Mouse (Mus musculus): ENCODE measurements around the gene Mink1. TPM values are rescaled to one million over a fixed set of nuclear protein-coding genes. Genes with fewer than 3 reads are reported as not detected.

Mink1 gene
- polyA plus RNA-seq, 1 experiment from 2014 or later = 12.7 TPM

GRCm38 (mm10) chr11:70654198-70654922 is 91.7 kb downstream of the Mink1 start, which contains the start of gene Pfn1:
Gene Pfn1 (minus strand): TSS chr11:70654644.
- Histone ChIP-seq H3K4me3 (ENCODE audit: control insufficient read depth in 1 of 2, insufficient read depth in 1 of 2, low read depth in 1 of 2, low read length in 2 of 2) (peak within 1 kb of the TSS; percentile 79 to 97), H3K4me2 (ENCODE audit: low read length) (peak within 1 kb of the TSS; percentile 90), H3K9me3 (ENCODE audit: control insufficient read depth, low read length) (no peaks in the 10 kb centered on the region), H3K27me3 (ENCODE audit: control insufficient read depth, insufficient read depth, low read length) (no peaks in the 10 kb centered on the region), H3K27ac (replicated peaks in 1 of 2; ENCODE audit: control insufficient read depth in 1 of 2, insufficient read depth in 1 of 2, low read depth in 2 of 2, low read length in 2 of 2) (peak within 1 kb of the TSS; percentile 90 to 98), H3K4me1 (ENCODE audit: control insufficient read depth in 2 of 2, insufficient read depth in 2 of 2, low read length in 2 of 2) (peaks cover 39 to 62% of the 10 kb centered on the region in 2 experiments), H3K36me3 (ENCODE audit: control insufficient read depth, insufficient read depth, low read length) (peaks cover 50% of the 10 kb centered on the region), H3K9ac (ENCODE audit: low read length) (peak within 1 kb of the TSS; percentile 99)
- ATAC-seq (ENCODE audit: insufficient number of reproducible peaks, insufficient read depth, low FRiP score, low read depth) = 0 out of 2 replicates have a peak, but pooled peaks have one; percentile 9
- WGBS = under 1% methylated on average over 55 of the region's 61 CpGs

GRCm38 (mm10) chr11:70654923-70655570 is 92.4 kb downstream of the Mink1 start:
- peak overlapping the region; percentile 85 to 98 for H3K27ac ChIP-seq (replicated peaks in 1 of 2; ENCODE audit: control insufficient read depth in 1 of 2, insufficient read depth in 1 of 2, low read depth in 2 of 2, low read length in 2 of 2)
- peaks cover 39 to 57% of the 10 kb centered on the region in 2 experiments for H3K4me1 ChIP-seq (ENCODE audit: control insufficient read depth in 2 of 2, insufficient read depth in 2 of 2, low read length in 2 of 2)
- peak overlapping the region; percentile 99 for H3K9ac ChIP-seq (ENCODE audit: low read length)
- peak overlapping the region; percentile 79 to 97 for H3K4me3 ChIP-seq (ENCODE audit: control insufficient read depth in 1 of 2, insufficient read depth in 1 of 2, low read depth in 1 of 2, low read length in 2 of 2)
- peak; percentile 42; the same call in 1 of the 2 replicates for ATAC-seq (ENCODE audit: insufficient number of reproducible peaks, insufficient read depth, low FRiP score, low read depth)
- no peaks in the 10 kb centered on the region for H3K27me3 ChIP-seq (ENCODE audit: control insufficient read depth, insufficient read depth, low read length)
- WGBS = under 1% methylated on average over 44 of the region's 48 CpGs
- H3K4me2 ChIP-seq (ENCODE audit: low read length) = peak overlapping the region; percentile 90
- peaks cover 50% of the 10 kb centered on the region for H3K36me3 ChIP-seq (ENCODE audit: control insufficient read depth, insufficient read depth, low read length)
- H3K9me3 ChIP-seq (ENCODE audit: control insufficient read depth, low read length) = no peaks in the 10 kb centered on the region

- H3K4me1 ChIP-seq (ENCODE audit: control insufficient read depth in 2 of 2, insufficient read depth in 2 of 2, low read length in 2 of 2) = peaks cover 38 to 52% of the 10 kb centered on the region in 2 experiments
- peak overlapping the region; percentile 85 to 98 for H3K27ac ChIP-seq (replicated peaks in 1 of 2; ENCODE audit: control insufficient read depth in 1 of 2, insufficient read depth in 1 of 2, low read depth in 2 of 2, low read length in 2 of 2)
- H3K9ac ChIP-seq (ENCODE audit: low read length) = peak overlapping the region; percentile 99
- H3K36me3 ChIP-seq (ENCODE audit: control insufficient read depth, insufficient read depth, low read length) = peaks cover 50% of the 10 kb centered on the region
- peak overlapping the region; percentile 90 for H3K4me2 ChIP-seq (ENCODE audit: low read length)
- under 1% methylated on average over 60 of the region's 61 CpGs for WGBS
- no peaks in the 10 kb centered on the region for H3K27me3 ChIP-seq (ENCODE audit: control insufficient read depth, insufficient read depth, low read length)
- peak overlapping the region; percentile 79 to 97 for H3K4me3 ChIP-seq (ENCODE audit: control insufficient read depth in 1 of 2, insufficient read depth in 1 of 2, low read depth in 1 of 2, low read length in 2 of 2)
- ATAC-seq (ENCODE audit: insufficient number of reproducible peaks, insufficient read depth, low FRiP score, low read depth) = peak; percentile 12; the same call in 1 of the 2 replicates
- H3K9me3 ChIP-seq (ENCODE audit: control insufficient read depth, low read length) = no peaks in the 10 kb centered on the region
These were observed 93.1 kb downstream of the Mink1 start for GRCm38 (mm10) chr11:70655571-70656455.

- 3% methylated on average over 16 of the region's 16 CpGs for WGBS
- no peaks in the 10 kb centered on the region for H3K27me3 ChIP-seq (ENCODE audit: control insufficient read depth, insufficient read depth, low read length)
- peak overlapping the region; percentile 79 to 97 for H3K4me3 ChIP-seq (ENCODE audit: control insufficient read depth in 1 of 2, insufficient read depth in 1 of 2, low read depth in 1 of 2, low read length in 2 of 2)
- H3K4me2 ChIP-seq (ENCODE audit: low read length) = peak overlapping the region; percentile 90
- H3K4me1 ChIP-seq (ENCODE audit: control insufficient read depth in 2 of 2, insufficient read depth in 2 of 2, low read length in 2 of 2) = peaks cover 36 to 50% of the 10 kb centered on the region in 2 experiments
- H3K9ac ChIP-seq (ENCODE audit: low read length) = peak overlapping the region; percentile 99
- peaks cover 49% of the 10 kb centered on the region for H3K36me3 ChIP-seq (ENCODE audit: control insufficient read depth, insufficient read depth, low read length)
- peak; percentile 60 for ATAC-seq (ENCODE audit: insufficient number of reproducible peaks, insufficient read depth, low FRiP score, low read depth)
- peak overlapping the region; percentile 85 to 98 for H3K27ac ChIP-seq (replicated peaks in 1 of 2; ENCODE audit: control insufficient read depth in 1 of 2, insufficient read depth in 1 of 2, low read depth in 2 of 2, low read length in 2 of 2)
- H3K9me3 ChIP-seq (ENCODE audit: control insufficient read depth, low read length) = no peaks in the 10 kb centered on the region
These were observed 93.8 kb downstream of the Mink1 start for GRCm38 (mm10) chr11:70656456-70656927.

GRCm38 (mm10) chr11:70656964-70657363 is 94.3 kb downstream of the Mink1 start, which contains the start of gene Eno3:
Gene Eno3 (plus strand): TSS chr11:70657202.
- ATAC-seq (ENCODE audit: insufficient number of reproducible peaks, insufficient read depth, low FRiP score, low read depth) = peak; percentile 54
- Histone ChIP-seq H3K4me1 (ENCODE audit: control insufficient read depth in 2 of 2, insufficient read depth in 2 of 2, low read length in 2 of 2) (peaks cover 35 to 46% of the 10 kb centered on the region in 2 experiments), H3K9me3 (ENCODE audit: control insufficient read depth, low read length) (no peaks in the 10 kb centered on the region), H3K27ac (replicated peaks in 1 of 2; ENCODE audit: control insufficient read depth in 1 of 2, insufficient read depth in 1 of 2, low read depth in 2 of 2, low read length in 2 of 2) (peak within 1 kb of the TSS; percentile 85 to 98), H3K9ac (ENCODE audit: low read length) (peak within 1 kb of the TSS; percentile 99), H3K4me3 (ENCODE audit: control insufficient read depth in 1 of 2, insufficient read depth in 1 of 2, low read depth in 1 of 2, low read length in 2 of 2) (peak within 1 kb of the TSS; percentile 79 to 97), H3K36me3 (ENCODE audit: control insufficient read depth, insufficient read depth, low read length) (peaks cover 49% of the 10 kb centered on the region), H3K4me2 (ENCODE audit: low read length) (peak within 1 kb of the TSS; percentile 90), H3K27me3 (ENCODE audit: control insufficient read depth, insufficient read depth, low read length) (no peaks in the 10 kb centered on the region)
- 9% methylated on average over 3 of the region's 3 CpGs for WGBS

- no peaks in the 10 kb centered on the region for H3K27me3 ChIP-seq (ENCODE audit: control insufficient read depth, insufficient read depth, low read length)
- no peak for ATAC-seq (ENCODE audit: insufficient number of reproducible peaks, insufficient read depth, low FRiP score, low read depth)
- peak overlapping the region; percentile 90 for H3K4me2 ChIP-seq (ENCODE audit: low read length)
- H3K4me1 ChIP-seq (ENCODE audit: control insufficient read depth in 2 of 2, insufficient read depth in 2 of 2, low read length in 2 of 2) = peaks cover 32 to 40% of the 10 kb centered on the region in 2 experiments
- no peaks in the 10 kb centered on the region for H3K9me3 ChIP-seq (ENCODE audit: control insufficient read depth, low read length)
- peak overlapping the region; percentile 99 for H3K9ac ChIP-seq (ENCODE audit: low read length)
- WGBS = 29% methylated on average over 6 of the region's 6 CpGs
- peaks cover 49% of the 10 kb centered on the region for H3K36me3 ChIP-seq (ENCODE audit: control insufficient read depth, insufficient read depth, low read length)
- H3K27ac ChIP-seq (replicated peaks in 1 of 2; ENCODE audit: control insufficient read depth in 1 of 2, insufficient read depth in 1 of 2, low read depth in 2 of 2, low read length in 2 of 2) = peak overlapping the region; percentile 85 to 98
- peak overlapping the region; percentile 79 to 97 for H3K4me3 ChIP-seq (ENCODE audit: control insufficient read depth in 1 of 2, insufficient read depth in 1 of 2, low read depth in 1 of 2, low read length in 2 of 2)
These were observed 94.9 kb downstream of the Mink1 start for GRCm38 (mm10) chr11:70657573-70657972.

- peaks cover 29 to 37% of the 10 kb centered on the region in 2 experiments for H3K4me1 ChIP-seq (ENCODE audit: control insufficient read depth in 2 of 2, insufficient read depth in 2 of 2, low read length in 2 of 2)
- ATAC-seq (ENCODE audit: insufficient number of reproducible peaks, insufficient read depth, low FRiP score, low read depth) = no peak
- H3K27ac ChIP-seq (replicated peaks in 1 of 2; ENCODE audit: control insufficient read depth in 1 of 2, insufficient read depth in 1 of 2, low read depth in 2 of 2, low read length in 2 of 2) = peak overlapping the region; percentile 85 to 98; a peak in 3 of 4 replicates
- H3K27me3 ChIP-seq (ENCODE audit: control insufficient read depth, insufficient read depth, low read length) = no peaks in the 10 kb centered on the region
- WGBS = 47% methylated on average over 9 of the region's 9 CpGs
- no peaks in the 10 kb centered on the region for H3K9me3 ChIP-seq (ENCODE audit: control insufficient read depth, low read length)
- peaks cover 49% of the 10 kb centered on the region for H3K36me3 ChIP-seq (ENCODE audit: control insufficient read depth, insufficient read depth, low read length)
- peak overlapping the region; percentile 90 for H3K4me2 ChIP-seq (ENCODE audit: low read length)
- H3K4me3 ChIP-seq (ENCODE audit: control insufficient read depth in 1 of 2, insufficient read depth in 1 of 2, low read depth in 1 of 2, low read length in 2 of 2) = peak overlapping the region; percentile 79 to 97
- peak overlapping the region; percentile 99 for H3K9ac ChIP-seq (ENCODE audit: low read length)
These were observed 95.3 kb downstream of the Mink1 start for GRCm38 (mm10) chr11:70657991-70658390.

Data from heart, embryonic 14.5 days (tissue).